Mouse (Mus musculus) urinary bladder, postnatal 14 days (tissue): Measurements from ENCODE around the gene Apon.
A peak's percentile ranks its signal among the peaks of the same experiment; 100 is the strongest.
"Not testable (repeated sequence)": the region's sequence is repeated elsewhere in the genome, so short reads cannot be mapped to it uniquely, and the experiment has no call there.

ENCODE experiments used
- DNase-seq: peaks from one replicate; pipeline ENCODE4 v3.0.0; 2021; ENCODE audit warnings: low spot score

Apon gene

DNA sequence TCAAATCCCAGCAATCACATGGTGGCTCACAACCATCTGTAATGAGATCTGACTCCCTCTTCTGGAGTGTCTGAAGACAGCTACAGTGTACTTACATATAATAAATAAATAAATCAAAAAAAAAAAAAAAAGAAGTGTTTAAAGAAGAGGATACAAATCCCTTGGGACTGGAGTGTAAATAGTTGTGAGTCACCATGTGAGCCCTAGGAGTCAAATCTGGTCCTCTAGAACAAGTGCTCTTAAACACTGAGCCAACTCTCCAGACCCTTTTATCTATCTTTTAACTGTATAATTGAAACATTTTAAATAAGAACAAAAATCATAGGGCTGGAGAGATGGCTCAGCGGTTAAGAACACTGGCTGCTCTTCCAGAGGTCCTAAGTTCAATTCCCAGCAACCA lies 21.5 kb downstream of the Apon start:
- DNase-seq, result not testable (repeated sequence)

DNA sequence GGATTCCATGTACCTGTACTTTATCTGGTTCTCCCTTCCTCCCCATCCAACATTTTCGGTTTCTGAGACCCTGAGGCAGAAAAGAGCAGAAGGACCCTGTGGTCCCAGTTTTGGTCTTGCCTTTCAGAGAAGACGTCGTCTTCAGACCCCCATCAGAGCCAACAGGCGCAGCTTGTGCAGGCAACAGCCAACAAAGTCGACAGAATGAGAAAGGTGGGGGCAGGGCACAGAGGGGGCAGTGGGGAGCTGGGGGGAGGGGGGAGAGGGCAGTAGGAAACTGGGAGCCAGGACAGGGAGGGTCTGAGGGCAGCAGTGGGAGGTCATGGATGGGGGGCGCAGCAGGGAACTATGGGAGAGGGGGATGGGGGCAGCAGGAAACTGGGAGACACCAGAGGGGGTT lies 24.3 kb downstream of the Apon start:
- DNase-seq, result no peak

DNA sequence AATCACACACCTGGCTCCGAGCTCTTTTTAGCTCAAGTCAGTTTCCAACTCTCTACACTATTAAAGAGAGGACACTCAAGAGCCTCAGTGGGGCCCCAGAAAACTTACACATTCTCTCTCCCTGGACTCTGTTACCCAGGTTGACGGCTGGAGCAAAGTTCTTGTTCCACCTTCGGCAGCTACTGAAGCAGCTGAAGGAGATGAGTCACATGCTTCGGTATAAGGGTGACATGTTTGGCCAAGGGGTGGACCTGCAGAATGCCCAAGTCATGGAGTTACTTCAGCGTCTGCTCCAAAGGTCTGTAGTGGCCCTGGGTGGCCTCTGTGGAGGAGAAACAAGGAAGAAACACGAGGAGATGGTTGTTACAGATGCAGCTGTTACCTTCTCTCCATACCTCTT lies 27.0 kb downstream of the Apon start:
- DNase-seq, result no peak

DNA sequence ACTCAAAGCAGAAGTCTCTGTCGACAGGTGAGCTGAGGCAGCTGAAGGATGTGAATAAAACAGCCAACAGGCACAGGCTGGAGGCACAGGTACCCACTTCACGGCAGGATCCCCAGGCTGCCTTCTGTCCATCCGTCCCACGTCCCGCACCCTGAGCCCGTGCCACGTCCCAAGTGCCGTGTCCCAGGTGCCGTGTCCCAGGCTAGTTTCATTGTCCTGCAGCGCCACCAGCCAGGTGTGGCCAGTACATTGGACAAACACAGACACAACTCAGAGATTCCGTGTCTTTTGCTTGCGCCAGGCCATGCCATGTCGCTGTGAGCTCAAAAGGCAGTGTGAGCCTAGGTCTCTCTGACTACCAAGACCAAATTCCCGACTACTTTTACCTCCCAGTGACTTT lies 27.8 kb downstream of the Apon start:
- no peak for DNase-seq

DNA sequence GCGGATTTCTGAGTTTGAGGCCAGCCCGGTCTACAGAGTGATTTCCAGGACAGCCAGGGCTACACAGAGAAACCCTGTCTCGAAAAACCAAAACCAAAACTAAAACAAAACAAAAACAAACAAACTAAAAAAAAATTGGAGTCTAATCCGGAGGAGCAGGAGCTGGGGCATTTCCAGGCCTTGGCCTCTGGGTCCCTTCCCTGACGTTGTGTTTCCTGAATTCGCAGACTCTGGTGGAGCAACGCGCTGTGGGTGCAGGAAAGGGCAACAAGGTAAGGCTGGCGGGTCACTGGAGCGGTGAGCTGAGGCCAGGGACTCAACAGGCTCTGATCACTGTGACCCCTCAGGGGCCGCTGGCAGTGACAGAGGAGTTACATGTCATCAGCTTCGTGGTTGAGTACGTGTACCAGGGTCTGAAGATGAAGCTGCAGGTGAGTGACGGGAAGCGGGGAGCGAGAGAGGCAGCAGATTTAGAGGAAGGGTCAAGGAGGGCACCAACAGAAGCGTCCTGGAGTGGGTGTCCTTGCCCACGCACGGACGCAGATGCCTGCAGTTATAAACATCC lies 29.1 kb downstream of the Apon start:
- DNase-seq, result no peak

DNA sequence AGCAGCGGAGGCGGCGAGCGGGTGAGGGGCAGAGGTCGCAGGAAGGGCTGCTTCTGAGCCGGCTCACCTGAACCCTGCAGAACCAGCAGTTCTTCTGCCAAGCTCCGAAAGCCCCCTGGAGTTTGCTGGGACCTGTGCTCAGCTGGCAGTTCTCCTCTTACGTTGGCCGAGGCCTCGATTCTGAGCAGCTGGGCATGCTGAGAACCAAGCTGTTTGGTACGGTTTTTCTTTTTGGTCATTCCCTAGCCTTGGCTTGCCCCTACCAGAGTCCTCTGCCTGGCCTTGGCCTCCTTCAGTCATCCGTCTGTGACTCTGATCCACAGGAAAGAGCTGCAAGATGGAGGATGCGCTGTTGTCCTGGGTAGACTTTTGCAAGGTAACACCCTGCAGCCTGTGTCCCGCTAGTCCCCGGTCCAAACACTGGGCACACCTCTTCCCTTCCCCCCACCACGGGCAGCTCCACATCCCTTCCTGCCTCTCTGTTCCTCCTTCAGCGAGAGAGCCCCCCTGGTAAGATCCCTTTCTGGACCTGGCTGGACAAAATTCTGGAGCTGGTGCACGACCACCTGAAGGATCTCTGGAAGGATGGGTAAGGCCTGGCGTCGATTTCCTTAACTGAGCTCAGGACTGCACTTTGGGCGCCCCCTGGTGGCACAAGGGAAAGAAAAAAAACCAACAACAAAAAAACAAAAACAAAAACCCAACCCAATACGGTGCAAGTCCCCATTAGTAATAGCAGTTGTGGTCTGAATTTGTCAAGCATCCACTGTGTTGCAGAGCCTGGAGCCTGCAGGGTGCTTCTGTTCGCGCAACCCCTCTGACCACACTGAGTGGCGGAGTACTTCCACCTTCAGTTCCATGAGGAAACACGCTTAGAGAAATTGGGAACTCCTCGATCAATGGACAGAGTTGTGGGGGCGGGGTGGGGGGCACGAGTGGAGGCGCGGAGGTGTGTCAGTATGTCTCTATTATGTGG lies 30.0 kb downstream of the Apon start:
- peak; percentile 59 for DNase-seq

DNA sequence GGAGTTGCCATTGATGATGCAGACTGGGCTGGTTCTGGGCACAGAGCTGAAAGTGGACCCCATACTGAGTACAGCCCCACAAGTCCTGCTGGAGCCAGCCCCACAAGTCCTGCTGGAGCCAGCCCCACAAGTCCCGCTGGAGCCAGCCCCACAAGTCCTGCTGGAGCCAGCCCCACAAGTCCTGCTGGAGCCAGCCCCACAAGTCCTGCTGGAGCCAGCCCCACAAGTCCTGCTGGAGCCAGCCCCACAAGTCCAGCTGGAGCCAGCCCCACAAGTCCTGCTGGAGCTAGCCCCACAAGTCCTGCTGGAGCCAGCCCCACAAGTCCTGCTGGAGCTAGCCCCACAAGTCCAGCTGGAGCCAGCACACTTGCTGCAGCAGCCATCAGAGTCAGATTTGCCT lies 36.7 kb downstream of the Apon start:
- not testable (repeated sequence) for DNase-seq

DNA sequence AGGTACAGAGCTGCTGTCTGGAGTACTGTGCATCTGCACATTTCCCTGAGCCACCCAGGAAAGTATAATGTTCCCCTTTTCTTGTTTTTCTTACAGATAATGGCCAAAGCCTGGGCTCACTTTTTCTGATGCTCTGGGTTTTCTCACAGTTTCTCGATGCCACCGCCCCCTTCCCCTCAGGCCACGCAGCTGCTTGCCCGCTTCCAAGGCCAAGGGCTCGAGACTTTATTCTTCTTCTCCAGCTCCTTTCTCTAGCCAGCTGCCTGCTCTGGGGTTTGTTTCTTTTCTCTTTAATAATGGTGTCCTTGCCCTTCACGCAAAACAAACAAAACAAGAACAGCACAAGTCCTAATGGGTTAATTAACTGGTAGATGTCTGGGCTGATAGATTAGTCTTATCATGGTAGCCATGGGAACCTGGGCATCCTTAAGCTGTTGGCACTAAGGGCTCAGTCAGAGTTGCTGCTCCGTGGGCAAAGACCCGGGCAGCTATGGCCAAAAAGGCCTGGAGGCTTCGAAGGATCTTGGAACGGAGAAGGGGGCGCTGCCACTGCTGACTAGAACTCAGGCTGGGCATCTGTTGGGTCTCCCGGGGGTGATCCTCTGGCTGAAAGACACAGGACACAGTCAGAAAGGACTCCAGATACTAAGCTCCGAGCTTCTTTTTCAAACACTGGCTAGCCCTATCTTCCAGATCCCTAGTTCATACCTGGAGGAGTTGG lies 42.6 kb downstream of the Apon start:
- no peak for DNase-seq

DNA sequence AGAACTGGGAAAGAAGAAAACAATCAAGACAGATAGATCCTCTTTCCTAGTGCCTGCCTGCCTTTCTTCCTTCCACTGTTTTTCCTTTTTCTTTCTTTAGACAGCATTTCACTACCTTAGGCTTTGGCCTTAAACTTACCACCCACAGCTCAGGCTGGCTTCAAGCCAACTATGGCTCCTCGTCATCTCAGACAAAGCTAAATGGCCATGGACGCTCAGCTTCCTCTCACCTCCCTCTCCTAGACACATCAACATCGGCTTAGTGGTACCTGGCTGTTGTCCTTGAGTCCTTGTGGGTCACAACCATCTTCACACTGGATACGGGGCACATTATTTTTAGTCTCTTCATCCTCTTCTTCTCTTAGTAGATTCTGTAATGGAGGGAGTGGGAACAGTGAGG lies 43.3 kb downstream of the Apon start:
- DNase-seq, result no peak

DNA sequence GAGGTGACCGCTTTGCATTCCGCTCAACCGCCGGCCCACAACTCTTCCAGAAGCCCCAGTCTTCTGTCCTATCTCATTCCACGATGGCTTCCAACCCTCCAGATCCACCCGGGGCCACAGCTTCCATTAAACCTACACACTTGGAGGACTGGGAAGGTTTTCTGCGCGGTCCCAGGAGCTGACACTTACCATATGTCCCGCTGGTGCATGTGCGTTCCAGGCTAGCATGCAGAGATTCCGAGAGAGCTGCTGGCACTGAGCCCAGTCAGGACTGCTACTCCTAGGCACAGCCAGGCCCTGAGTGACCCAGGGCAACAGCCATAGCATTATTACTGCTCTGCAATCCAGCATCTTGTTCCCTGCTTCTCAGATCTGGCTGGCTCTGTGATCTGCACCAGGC lies 43.7 kb downstream of the Apon start:
- no peak for DNase-seq

DNA sequence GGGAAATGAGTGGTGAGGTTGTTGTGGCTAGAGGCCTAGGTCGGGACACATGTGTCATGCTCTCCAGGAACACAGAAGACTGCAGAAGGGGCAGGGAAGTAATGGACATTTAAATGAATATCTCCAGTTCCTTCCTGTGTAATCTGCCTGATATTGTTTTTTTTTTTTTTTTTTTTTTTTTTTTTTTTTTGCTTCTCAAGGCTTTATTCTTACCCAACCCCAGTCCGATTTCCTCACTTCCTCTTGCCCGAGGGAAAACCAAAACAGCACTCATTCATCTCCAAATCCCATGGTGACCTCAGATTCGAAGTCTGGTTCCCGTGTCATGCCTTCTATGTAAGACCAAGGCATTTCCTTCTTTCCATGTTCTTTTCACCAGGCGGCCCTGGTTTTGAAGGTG lies 44.3 kb downstream of the Apon start:
- DNase-seq, result no peak

DNA sequence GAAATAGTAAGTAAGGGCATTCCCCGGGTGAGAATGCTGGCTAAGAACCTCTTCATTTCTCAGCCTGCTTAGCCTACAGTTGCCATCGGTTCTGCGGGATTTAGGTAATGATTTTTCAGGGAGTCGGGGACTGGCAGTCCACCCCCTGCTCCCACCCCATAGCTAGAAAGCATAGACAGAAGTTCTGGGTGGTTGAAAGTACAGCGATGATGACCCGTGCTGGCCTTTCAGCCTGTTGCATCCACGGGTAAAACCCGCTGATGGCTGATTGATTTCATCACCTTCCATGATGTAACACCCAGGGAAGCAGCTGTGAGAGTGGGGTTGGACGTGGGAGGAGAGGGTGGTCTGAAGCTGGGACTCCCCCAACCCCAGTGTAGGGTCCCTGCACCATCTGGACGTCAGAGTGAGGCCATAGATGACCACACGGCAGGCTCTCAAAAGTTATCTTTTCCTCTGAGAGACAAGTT lies 44.8 kb downstream of the Apon start, which contains the start of gene Il23a:
Gene Il23a (minus strand): TSS at position 51 of the 470 bp plus-strand sequence.
- DNase-seq, result no peak

DNA sequence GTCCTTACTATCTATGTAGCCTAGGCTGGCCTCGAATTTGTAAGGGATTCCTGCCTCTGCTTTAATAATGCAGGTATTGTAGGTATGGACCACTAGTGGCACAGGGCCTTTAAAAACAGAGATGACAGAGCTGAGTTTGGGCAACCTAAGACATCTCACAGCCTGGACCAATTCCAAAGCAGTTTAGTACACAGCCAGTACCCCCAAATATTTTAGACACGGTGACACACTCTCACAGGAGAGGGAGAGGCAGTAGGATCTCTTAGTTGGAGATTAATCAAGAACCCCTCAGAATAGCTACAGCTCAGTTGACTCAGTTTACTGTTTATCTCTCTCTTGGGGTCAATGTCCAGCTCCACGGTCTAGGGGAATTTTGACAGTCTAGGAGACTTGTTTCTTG lies 48.5 kb downstream of the Apon start:
- no peak for DNase-seq

DNA sequence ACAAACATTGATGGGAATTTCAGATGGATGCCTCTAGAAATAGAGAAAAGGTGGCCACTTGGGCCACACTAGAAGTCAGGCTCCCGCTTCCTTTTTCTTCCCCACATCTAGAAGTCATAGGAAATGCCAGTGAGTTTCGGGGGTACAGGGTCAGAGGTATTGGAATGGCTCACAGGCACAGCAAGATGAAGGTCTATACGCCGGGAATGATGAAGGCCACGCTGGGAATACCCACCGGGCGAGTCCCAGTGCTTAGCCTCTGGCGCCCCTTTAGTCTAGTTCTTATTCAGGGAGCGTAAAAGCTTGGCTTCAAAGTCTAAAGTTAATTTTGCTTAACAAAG lies 48.9 kb downstream of the Apon start:
- no peak for DNase-seq

DNA sequence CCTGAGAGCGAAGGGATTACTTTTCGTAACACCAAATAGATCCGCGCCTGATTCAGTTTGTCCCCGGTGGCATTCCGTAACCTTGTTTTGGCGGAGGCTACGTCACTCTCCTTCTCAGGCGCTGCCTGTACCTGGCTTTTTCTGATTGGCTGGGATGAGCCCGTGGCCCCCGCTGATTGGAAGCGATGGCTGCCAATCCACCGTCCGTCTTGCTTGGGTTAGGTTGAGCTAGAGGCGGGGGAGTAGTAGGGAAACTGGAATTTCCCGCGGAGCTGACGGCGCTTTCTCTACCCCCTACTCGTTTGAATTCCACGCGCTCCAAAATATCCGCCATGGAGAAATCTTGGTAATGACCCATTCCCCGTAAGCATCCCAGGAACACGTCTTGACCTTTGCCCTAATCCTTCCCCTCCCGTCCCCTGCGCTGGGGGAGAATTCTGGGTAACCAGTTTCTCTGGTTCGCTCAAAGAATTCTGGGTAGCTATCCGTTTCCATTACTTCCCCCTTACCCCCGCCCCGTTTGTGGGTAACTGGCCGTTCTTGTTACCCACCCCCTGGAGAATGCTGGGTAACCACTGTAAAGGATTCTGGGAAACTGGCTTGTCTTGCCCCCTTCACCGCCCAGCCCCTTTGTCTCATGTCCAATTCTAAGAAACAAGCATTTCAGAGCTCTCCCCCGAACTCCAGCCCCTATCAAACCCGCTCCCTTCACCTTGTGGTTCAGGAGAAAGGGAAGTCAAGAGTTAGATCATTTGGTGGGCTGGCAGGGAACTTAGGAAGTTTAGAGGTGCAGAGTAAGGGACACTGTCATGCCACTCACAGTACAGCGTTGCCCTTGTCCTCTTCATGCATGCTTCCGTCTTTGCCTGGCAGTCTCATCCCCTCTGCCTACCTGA lies 49.5 kb downstream of the Apon start, which contains the start of gene Pan2:
Gene Pan2 (plus strand): TSS at position 210 of the 896 bp plus-strand sequence.
- peak; percentile 99 for DNase-seq
